Comparison of ENCODE assay signal across 32 mouse cellular contexts in the genomic region with DNA sequence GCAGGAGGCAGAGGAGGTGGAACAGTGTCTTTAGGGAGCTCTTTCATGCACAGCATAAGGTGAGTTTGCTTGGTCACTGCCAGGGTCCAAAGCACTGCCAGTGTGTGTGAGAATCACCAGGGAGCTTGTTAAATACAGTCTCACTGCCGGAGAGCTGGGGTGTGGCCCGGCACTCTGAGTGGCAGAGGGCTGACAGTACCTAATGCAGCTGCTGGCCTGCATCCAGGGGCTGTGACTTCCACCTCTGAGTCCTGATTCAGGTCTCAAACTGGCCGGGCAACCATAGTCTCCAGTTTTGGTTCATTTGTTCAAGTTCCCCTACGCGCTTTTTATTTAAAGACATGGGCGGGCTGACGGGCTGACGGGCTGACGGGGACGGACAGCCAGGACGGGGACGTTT. TPM values are rescaled to one million over a fixed set of nuclear protein-coding genes. Genes with fewer than 3 reads are reported as not detected.
DNase-seq lines count a peak whose midpoint lies in the region; ATAC-seq and TF ChIP-seq lines count a peak whose summit lies in the region.
"Had no signal": no experiment of that assay in that cellular context is flagged by ENCODE, and none has a peak within 500 bp of the region (broad histone marks: within the 10 kb centered on the region; RNA-seq: fewer than 3 reads in every experiment).

No protein-coding gene starts in this region.

- no peaks in the 10 kb centered on the region for H3K9me3 ChIP-seq in midbrain, embryonic 10.5 days (replicated peaks)
- no peaks in the 10 kb centered on the region for H3K9me3 ChIP-seq in midbrain, postnatal 0 days (ENCODE audit: low read length)
- H3K9me3 ChIP-seq in embryonic facial prominence, embryonic 10.5 days: no peaks in the 10 kb centered on the region
- H3K9me3 ChIP-seq: forebrain, embryonic 10.5 days; forebrain, embryonic 13.5 days; heart, embryonic 13.5 days; hindbrain, embryonic 12.5 days; hindbrain, embryonic 15.5 days had no signal

- no peak for TF ChIP-seq CTCF in midbrain, postnatal 0 days (IDR thresholded peaks at IDR 0.05)

- 0 out of 2 replicates have a peak, but pooled peaks cover 6% of the 10 kb centered on the region for H3K4me1 ChIP-seq in midbrain, embryonic 10.5 days
- H3K4me1 ChIP-seq in midbrain, postnatal 0 days (ENCODE audit: insufficient read depth, low read length): no peaks in the 10 kb centered on the region
- peaks cover 6% of the 10 kb centered on the region; the same call in 1 of the 2 replicates for H3K4me1 ChIP-seq in embryonic facial prominence, embryonic 10.5 days
- H3K4me1 ChIP-seq: forebrain, embryonic 13.5 days; hindbrain, embryonic 12.5 days; hindbrain, embryonic 15.5 days had no signal

- peaks cover 100% of the 10 kb centered on the region for H3K27me3 ChIP-seq in midbrain, embryonic 10.5 days (ENCODE audit: low read depth, poor library complexity, severe bottlenecking)
- peaks cover 91% of the 10 kb centered on the region for H3K27me3 ChIP-seq in midbrain, postnatal 0 days (ENCODE audit: insufficient read depth, low read length)
- peaks cover 100% of the 10 kb centered on the region for H3K27me3 ChIP-seq in embryonic facial prominence, embryonic 10.5 days (replicated peaks; ENCODE audit: low read depth, poor library complexity, severe bottlenecking)

- H3K27ac ChIP-seq in midbrain, embryonic 10.5 days (replicated peaks): no peak overlapping the region
- H3K27ac ChIP-seq in midbrain, postnatal 0 days (ENCODE audit: low read depth, low read length): no peak overlapping the region
- H3K27ac ChIP-seq in embryonic facial prominence, embryonic 10.5 days (replicated peaks): no peak overlapping the region
- H3K27ac ChIP-seq: forebrain, embryonic 10.5 days; forebrain, embryonic 13.5 days; heart, embryonic 13.5 days; hindbrain, embryonic 12.5 days; hindbrain, embryonic 15.5 days had no signal

- no peak overlapping the region for H3K4me3 ChIP-seq in midbrain, embryonic 10.5 days
- H3K4me3 ChIP-seq in midbrain, postnatal 0 days (ENCODE audit: low read depth, low read length): no peak overlapping the region
- H3K4me3 ChIP-seq in embryonic facial prominence, embryonic 10.5 days: no peak overlapping the region
- H3K4me3 ChIP-seq: forebrain, embryonic 10.5 days; forebrain, embryonic 13.5 days; heart, embryonic 13.5 days; hindbrain, embryonic 12.5 days; hindbrain, embryonic 15.5 days had no signal

- no peak overlapping the region for H3K4me2 ChIP-seq in midbrain, postnatal 0 days (ENCODE audit: low read depth, low read length, poor library complexity, severe bottlenecking)
- H3K4me2 ChIP-seq: forebrain, embryonic 13.5 days; heart, embryonic 13.5 days; hindbrain, embryonic 12.5 days; hindbrain, embryonic 15.5 days had no signal

- H3K36me3 ChIP-seq in midbrain, embryonic 10.5 days: no peaks in the 10 kb centered on the region
- H3K36me3 ChIP-seq in midbrain, postnatal 0 days (ENCODE audit: insufficient read depth, low read length): no peaks in the 10 kb centered on the region
- H3K36me3 ChIP-seq in embryonic facial prominence, embryonic 10.5 days (replicated peaks): no peaks in the 10 kb centered on the region
- H3K36me3 ChIP-seq: forebrain, embryonic 10.5 days; heart, embryonic 13.5 days; hindbrain, embryonic 12.5 days; hindbrain, embryonic 15.5 days had no signal

- WGBS in midbrain, embryonic 10.5 days: 4% methylated on average over 12 of the region's 12 CpGs
- 4% methylated on average over 12 of the region's 12 CpGs for WGBS in midbrain, postnatal 0 days
- 6% methylated on average over 12 of the region's 12 CpGs for WGBS in embryonic facial prominence, embryonic 10.5 days

- ATAC-seq in midbrain, postnatal 0 days (ENCODE audit: low FRiP score): no peak
- ATAC-seq: CD4-positive, CD25-positive, alpha-beta regulatory T cell, adult 4 months; forebrain, embryonic 13.5 days; forebrain, embryonic 16.5 days; intestine, postnatal 0 days; Patski had no signal

- H3K9ac ChIP-seq in midbrain, postnatal 0 days (replicated peaks; ENCODE audit: low read length, poor library complexity, severe bottlenecking): no peak overlapping the region
- H3K9ac ChIP-seq: forebrain, embryonic 13.5 days; heart, embryonic 13.5 days; hindbrain, embryonic 12.5 days; hindbrain, embryonic 15.5 days had no signal

- peak; percentile 20 for DNase-seq in midbrain, embryonic 10.5 days (ENCODE audit: low spot score)
- DNase-seq in midbrain, postnatal 0 days (ENCODE audit: low spot score): no peak
- peak; percentile 10 for DNase-seq in A20 (ENCODE audit: low read depth, low spot score)
- peak; percentile 15 for DNase-seq in embryonic facial prominence, embryonic 10.5 days (ENCODE audit: low spot score)
- DNase-seq in urinary bladder, adult 18-20 months (ENCODE audit: low spot score in 2 of 2): no peak
- no peak for DNase-seq in yolk sac, embryonic 10.5 days (ENCODE audit: low spot score)
- DNase-seq: adrenal gland, postnatal 10 days; cerebellum, adult 11 months; cerebellum, adult 2 months; cerebellum, adult 9-11 months; cerebellum, postnatal 25 days; embryo, embryonic 11 days; gastrocnemius, postnatal 10 days; gastrocnemius, postnatal 36 days had no signal

RNA-seq across cellular contexts. Expression of a gene that starts 12.4 kb away (rescaled TPM):
- polyA plus RNA-seq in midbrain, embryonic 10.5 days (2016; fragmentation: Nextera tagmentation; extraction: Ambion mirVana): 0.11 and 0.22 TPM in 2 replicates
- total RNA-seq in midbrain, postnatal 0 days (2014; rRNA removed): not detected in 2 replicates
- not detected in 2 replicates for polyA plus RNA-seq in midbrain, postnatal 0 days (2015; fragmentation: Nextera tagmentation; extraction: Ambion mirVana)
- polyA plus RNA-seq in embryonic facial prominence, embryonic 10.5 days (2016; fragmentation: Nextera tagmentation; extraction: Ambion mirVana): 3.1 and 3.3 TPM in 2 replicates
- total RNA-seq: adrenal gland, adult 18-20 months; adrenal gland, postnatal 4 days; gastrocnemius, adult 18-20 months; gastrocnemius, postnatal 36 days; granulocyte monocyte progenitor cell, adult 5-6 weeks; heart, postnatal 25 days; hematopoietic stem cell, adult 5-6 weeks; MEL had no signal
- polyA plus RNA-seq: C2C12; CD4-positive, CD25-positive, alpha-beta regulatory T cell, adult 4 months; cortical plate, adult 2 months; forebrain, embryonic 10.5 days; forebrain, embryonic 16.5 days; intestine, postnatal 0 days; Patski had no signal

Comparison
In these comparisons a context has a peak if more than half of its experiments do, and no peak if none do; other contexts are left out.
1. DNase-seq: peak in midbrain, embryonic 10.5 days (single experiment), A20 (single experiment) and embryonic facial prominence, embryonic 10.5 days (single experiment); none in midbrain, postnatal 0 days (single experiment), urinary bladder, adult 18-20 months (0 of 2) and yolk sac, embryonic 10.5 days (single experiment).